Comparison of ENCODE assay signal across 9 mouse cellular contexts in genomic region chr10:95725910-95726309, GRCm38 (mm10). TPM values are rescaled to one million over a fixed set of nuclear protein-coding genes. Genes with fewer than 3 reads are reported as not detected.
DNase-seq lines count a peak whose midpoint lies in the region; ATAC-seq and TF ChIP-seq lines count a peak whose summit lies in the region.
"Had no signal": no experiment of that assay in that cellular context is flagged by ENCODE, and none has a peak within 500 bp of the region (broad histone marks: within the 10 kb centered on the region; RNA-seq: fewer than 3 reads in every experiment).

No protein-coding gene starts in this region.

- no peak overlapping the region for H3K4me2 ChIP-seq in forebrain, embryonic 14.5 days (ENCODE audit: low read length)
- H3K4me2 ChIP-seq in intestine, embryonic 16.5 days (ENCODE audit: low read depth, low read length), result no peak overlapping the region
- no peak overlapping the region for H3K4me2 ChIP-seq in stomach, postnatal 0 days (replicated peaks; ENCODE audit: low read depth)

- H3K4me3 ChIP-seq in forebrain, embryonic 14.5 days (ENCODE audit: low read depth, low read length), result no peak overlapping the region
- no peak overlapping the region for H3K4me3 ChIP-seq in forebrain, embryonic 10.5 days
- H3K4me3 ChIP-seq in intestine, embryonic 16.5 days (ENCODE audit: low read length), result no peak overlapping the region
- H3K4me3 ChIP-seq in stomach, postnatal 0 days (ENCODE audit: low read depth, low read length), result no peak overlapping the region

- H3K36me3 ChIP-seq in forebrain, embryonic 14.5 days (ENCODE audit: control insufficient read depth, insufficient read depth, low read length), result no peaks in the 10 kb centered on the region
- no peaks in the 10 kb centered on the region for H3K36me3 ChIP-seq in forebrain, embryonic 10.5 days (replicated peaks)
- H3K36me3 ChIP-seq in intestine, embryonic 16.5 days (ENCODE audit: control insufficient read depth, insufficient read depth, low read length), result no peaks in the 10 kb centered on the region
- no peaks in the 10 kb centered on the region for H3K36me3 ChIP-seq in stomach, postnatal 0 days (ENCODE audit: control insufficient read depth, insufficient read depth, low read length)

- H3K9me3 ChIP-seq in forebrain, embryonic 14.5 days (replicated peaks; ENCODE audit: control insufficient read depth, low read length), result no peaks in the 10 kb centered on the region
- no peaks in the 10 kb centered on the region for H3K9me3 ChIP-seq in forebrain, embryonic 10.5 days
- H3K9me3 ChIP-seq in intestine, embryonic 16.5 days (ENCODE audit: control insufficient read depth, low read length), result no peaks in the 10 kb centered on the region
- no peaks in the 10 kb centered on the region for H3K9me3 ChIP-seq in stomach, postnatal 0 days (ENCODE audit: control insufficient read depth, low read length)

- no peak overlapping the region for H3K27ac ChIP-seq in forebrain, embryonic 14.5 days (ENCODE audit: low read depth, low read length)
- H3K27ac ChIP-seq in forebrain, embryonic 10.5 days, result no peak overlapping the region
- H3K27ac ChIP-seq in intestine, embryonic 16.5 days (ENCODE audit: low read length), result peak overlapping the region; percentile 31; the same call in 1 of the 2 replicates
- H3K27ac ChIP-seq in stomach, postnatal 0 days (replicated peaks), result peak overlapping the region; percentile 40; the same call in 1 of the 2 replicates

- whole genome bisulfite sequencing in forebrain, embryonic 14.5 days, result 48% methylated on average over 5 of the region's 5 CpGs
- WGBS in forebrain, embryonic 10.5 days, result 69% methylated on average over 5 of the region's 5 CpGs
- 35% methylated on average over 5 of the region's 5 CpGs for WGBS in intestine, embryonic 16.5 days
- 25% methylated on average over 5 of the region's 5 CpGs for WGBS in stomach, postnatal 0 days

- H3K27me3 ChIP-seq in forebrain, embryonic 14.5 days (replicated peaks; ENCODE audit: control insufficient read depth, insufficient read depth, low read length), result no peaks in the 10 kb centered on the region
- H3K27me3 ChIP-seq in forebrain, embryonic 10.5 days (ENCODE audit: poor library complexity, severe bottlenecking), result no peaks in the 10 kb centered on the region
- no peaks in the 10 kb centered on the region for H3K27me3 ChIP-seq in intestine, embryonic 16.5 days (replicated peaks; ENCODE audit: control insufficient read depth, insufficient read depth, low read length)
- H3K27me3 ChIP-seq in stomach, postnatal 0 days (ENCODE audit: control insufficient read depth, insufficient read depth, low read length), result no peaks in the 10 kb centered on the region

- TF ChIP-seq CTCF in stomach, postnatal 0 days (IDR thresholded peaks at IDR 0.05; ENCODE audit: low read depth), result no peak

- no peak overlapping the region for H3K9ac ChIP-seq in forebrain, embryonic 14.5 days (ENCODE audit: low read length)
- H3K9ac ChIP-seq in intestine, embryonic 16.5 days (ENCODE audit: low read depth, low read length), result no peak overlapping the region
- H3K9ac ChIP-seq in stomach, postnatal 0 days (ENCODE audit: low read length), result no peak overlapping the region

- ATAC-seq in forebrain, embryonic 14.5 days, result no peak
- ATAC-seq in intestine, embryonic 16.5 days, result 0 out of 2 replicates have a peak, but pooled peaks have one; percentile 33
- no peak for ATAC-seq in stomach, postnatal 0 days (ENCODE audit: low FRiP score, low TSS enrichment)

- H3K4me1 ChIP-seq in forebrain, embryonic 14.5 days (ENCODE audit: control insufficient read depth, insufficient read depth, low read length), result peaks cover 6% of the 10 kb centered on the region; the same call in 1 of the 2 replicates
- peaks cover 24% of the 10 kb centered on the region for H3K4me1 ChIP-seq in forebrain, embryonic 10.5 days
- peaks cover 15% of the 10 kb centered on the region for H3K4me1 ChIP-seq in intestine, embryonic 16.5 days (ENCODE audit: control insufficient read depth, insufficient read depth, low read length)
- H3K4me1 ChIP-seq in stomach, postnatal 0 days (replicated peaks; ENCODE audit: control insufficient read depth, insufficient read depth), result peaks cover 2% of the 10 kb centered on the region; the same call in 1 of the 2 replicates

- intact Hi-C loops in left cerebral cortex, postnatal 10 days (cut with DNase I), result no loop called here

- TF ChIP-seq EP300 in stomach, postnatal 0 days (optimal IDR thresholded peaks at IDR 0.05), result no peak

- peak; percentile 22 for DNase-seq in forebrain, embryonic 14.5 days (ENCODE audit: low spot score)
- no peak for DNase-seq in forebrain, embryonic 10.5 days (ENCODE audit: extremely low spot score, low spot score)
- peak; percentile 54 for DNase-seq in adrenal gland, postnatal 14 days
- peak; percentile 92 for DNase-seq in fibroblast of lung, adult 2 months (ENCODE audit: low read depth)
- DNase-seq in left cerebral cortex, postnatal 10 days (ENCODE audit: extremely low spot score in 1 of 2, low spot score in 2 of 2), result peak; percentile 39 to 59
- DNase-seq in stomach, postnatal 0 days (ENCODE audit: low spot score), result peak; percentile 14
- DNase-seq in natural killer cell, adult 2 months (ENCODE audit: low spot score in 2 of 2), result no peak

RNA-seq across cellular contexts. Expression of gene Anapc15-ps, which starts 52.7 kb away (rescaled TPM):
- not detected in 2 replicates for polyA plus RNA-seq in forebrain, embryonic 14.5 days (2014; fragmentation: Nextera tagmentation; extraction: Ambion mirVana)
- polyA plus RNA-seq in forebrain, embryonic 10.5 days (2016; fragmentation: Nextera tagmentation; extraction: Ambion mirVana), result not detected in 2 replicates
- total RNA-seq in adrenal gland, postnatal 14 days (2021), result not detected in 2 replicates
- not detected in 2 replicates for polyA plus RNA-seq in intestine, embryonic 16.5 days (2015; fragmentation: Nextera tagmentation; extraction: Ambion mirVana)
- total RNA-seq in left cerebral cortex, postnatal 10 days (2021), result not detected
- not detected in 2 replicates for polyA plus RNA-seq in stomach, postnatal 0 days (2015; fragmentation: Nextera tagmentation; extraction: Ambion mirVana)
- polyA plus RNA-seq: lung, embryonic 16.5 days had no signal

Comparison
In these comparisons a context has a peak if more than half of its experiments do, and no peak if none do; other contexts are left out.
1. DNase-seq: peak in forebrain, embryonic 14.5 days (single experiment), adrenal gland, postnatal 14 days (single experiment), fibroblast of lung, adult 2 months (single experiment), left cerebral cortex, postnatal 10 days (2 of 2) and stomach, postnatal 0 days (single experiment); none in forebrain, embryonic 10.5 days (single experiment) and natural killer cell, adult 2 months (0 of 2).
2. H3K27ac ChIP-seq: peak in intestine, embryonic 16.5 days (single experiment) and stomach, postnatal 0 days (single experiment); none in forebrain, embryonic 14.5 days (single experiment) and forebrain, embryonic 10.5 days (single experiment).